Mouse (Mus musculus) cerebellum, adult 9-11 months (tissue): ENCODE measurements around the gene Txndc16.

ENCODE experiments used
- DNase-seq: peaks from one replicate; pipeline ENCODE4 v3.0.0; 2022

The Txndc16 gene

GRCm38 (mm10) chr14:45153258-45153657 is 66.9 kb downstream of the Txndc16 start:
- DNase-seq = no peak

GRCm38 (mm10) chr14:45142511-45142910 is 77.6 kb downstream of the Txndc16 start:
- no peak for DNase-seq

GRCm38 (mm10) chr14:45140344-45141080 is 79.6 kb downstream of the Txndc16 start:
- DNase-seq = no peak

GRCm38 (mm10) chr14:45135961-45136360 is 84.2 kb downstream of the Txndc16 start:
- DNase-seq = no peak

- no peak for DNase-seq
These were observed 84.6 kb downstream of the Txndc16 start for GRCm38 (mm10) chr14:45135560-45135959.

- DNase-seq = no peak
These were observed 101.8 kb downstream of the Txndc16 start for GRCm38 (mm10) chr14:45118359-45118758.

- DNase-seq = no peak
These were observed 117.9 kb downstream of the Txndc16 start for GRCm38 (mm10) chr14:45102201-45102600.

- DNase-seq = no peak
These were observed 127.8 kb downstream of the Txndc16 start for GRCm38 (mm10) chr14:45092327-45092726.

- DNase-seq = no peak
These were observed 130.1 kb downstream of the Txndc16 start for GRCm38 (mm10) chr14:45090011-45090410.

GRCm38 (mm10) chr14:45085651-45086425 is 134.3 kb downstream of the Txndc16 start:
- DNase-seq = no peak

GRCm38 (mm10) chr14:45084656-45085280 is 135.4 kb downstream of the Txndc16 start:
- no peak for DNase-seq

GRCm38 (mm10) chr14:45083540-45083939 is 136.6 kb downstream of the Txndc16 start:
- no peak for DNase-seq
